Mouse (Mus musculus) A20 (cell line): ENCODE results near the gene Zfp626.
"Not testable (repeated sequence)": the region's sequence is repeated elsewhere in the genome, so short reads cannot be mapped to it uniquely, and the experiment has no call there.

ENCODE experiments used
- DNase-seq: peaks from one replicate; pipeline ENCODE4 v3.0.0-alpha.2; 2011; ENCODE audit warnings: low read depth, low spot score

Gene Zfp626

GRCm38 (mm10) chr7:27860396-27861235 lies 53.6 kb downstream of the Zfp626 start:
- peak; percentile 90 for DNase-seq

GRCm38 (mm10) chr7:27862578-27862977 lies 55.6 kb downstream of the Zfp626 start:
- not testable (repeated sequence) for DNase-seq
